Mouse (Mus musculus) layer of hippocampus, postnatal 10 days (tissue): ENCODE measurements around the gene Lhfpl5. TPM values are rescaled to one million over a fixed set of nuclear protein-coding genes. Genes with fewer than 3 reads are reported as not detected.

ENCODE experiments used
- DNase-seq, 2 experiments: peaks; one replicate each; pipeline ENCODE4 v3.0.0; 2021; ENCODE audit warnings: low spot score in 2 of 2
- microRNA-seq, 2 experiments: library from miRNA; unstranded; fragments of <30 nt; microRNA quantifications; one replicate each; pipeline ENCODE4 v1.2.0; 2021
- total RNA-seq, 2 experiments: library from RNA; stranded (reverse); gene quantifications; 2 replicates each; pipeline ENCODE4 v1.2.3; 2021

The Lhfpl5 gene
- total RNA-seq, 2 experiments from 2014 or later, result 6.0 to 6.1 TPM

DNA sequence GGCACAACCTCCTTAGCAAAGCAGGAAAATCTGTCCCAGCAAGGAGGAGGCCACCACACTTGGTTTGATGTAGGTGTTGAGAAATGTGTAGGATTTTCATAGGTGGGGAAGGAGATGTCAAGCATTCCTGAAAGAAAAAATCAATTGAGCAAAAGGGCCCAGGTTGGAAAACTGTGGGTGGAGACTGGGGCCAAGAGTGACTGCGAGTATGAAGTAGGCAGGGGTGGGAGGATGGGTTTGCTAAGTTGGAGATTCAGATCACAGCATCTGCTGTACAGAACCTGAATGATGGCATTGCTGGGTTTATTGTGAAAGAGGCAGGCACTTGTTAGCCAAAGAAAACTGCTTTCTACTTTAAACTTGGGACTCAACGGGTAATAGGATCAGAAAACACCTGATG is 49.4 kb downstream of the Lhfpl5 start:
- DNase-seq, result no peak

DNA sequence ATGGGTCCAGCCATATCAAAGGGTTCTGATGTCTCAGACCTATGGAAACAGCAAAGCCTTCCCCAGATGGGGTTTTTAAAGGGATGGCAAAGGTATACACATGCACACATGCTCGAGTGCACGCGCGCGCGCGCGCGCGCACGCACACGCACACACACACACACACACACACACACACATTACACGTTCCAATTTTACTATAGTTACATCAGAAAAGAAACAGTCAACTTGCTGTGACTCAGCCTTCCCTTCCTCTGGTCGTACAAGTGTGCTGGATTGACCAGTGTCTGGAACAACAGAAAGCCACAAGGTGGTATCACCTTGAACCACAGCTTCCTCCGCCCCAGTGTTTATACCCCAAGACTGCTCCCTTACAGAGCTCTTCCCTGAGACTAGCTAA is 49.9 kb downstream of the Lhfpl5 start:
- DNase-seq, result no peak

DNA sequence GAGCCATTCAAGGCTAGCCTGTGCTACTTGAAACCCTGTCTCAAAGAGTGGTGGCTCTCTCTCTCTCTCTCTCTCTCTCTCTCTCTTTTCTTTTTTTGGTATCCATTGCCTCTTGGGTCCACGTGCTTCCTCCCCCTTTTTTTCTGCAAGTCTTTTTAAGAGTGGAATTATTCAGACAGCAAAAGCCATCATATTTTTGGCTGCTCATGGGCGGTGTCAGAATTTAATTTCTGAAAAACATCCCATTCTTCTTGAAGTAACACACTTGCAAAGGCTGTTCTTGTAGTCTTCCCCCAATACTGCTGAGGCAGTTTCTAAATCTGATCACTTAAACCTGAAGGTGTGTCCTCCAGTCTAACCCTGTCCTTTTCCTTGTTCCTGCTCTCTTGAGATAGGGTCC is 51.5 kb downstream of the Lhfpl5 start:
- DNase-seq, result no peak

DNA sequence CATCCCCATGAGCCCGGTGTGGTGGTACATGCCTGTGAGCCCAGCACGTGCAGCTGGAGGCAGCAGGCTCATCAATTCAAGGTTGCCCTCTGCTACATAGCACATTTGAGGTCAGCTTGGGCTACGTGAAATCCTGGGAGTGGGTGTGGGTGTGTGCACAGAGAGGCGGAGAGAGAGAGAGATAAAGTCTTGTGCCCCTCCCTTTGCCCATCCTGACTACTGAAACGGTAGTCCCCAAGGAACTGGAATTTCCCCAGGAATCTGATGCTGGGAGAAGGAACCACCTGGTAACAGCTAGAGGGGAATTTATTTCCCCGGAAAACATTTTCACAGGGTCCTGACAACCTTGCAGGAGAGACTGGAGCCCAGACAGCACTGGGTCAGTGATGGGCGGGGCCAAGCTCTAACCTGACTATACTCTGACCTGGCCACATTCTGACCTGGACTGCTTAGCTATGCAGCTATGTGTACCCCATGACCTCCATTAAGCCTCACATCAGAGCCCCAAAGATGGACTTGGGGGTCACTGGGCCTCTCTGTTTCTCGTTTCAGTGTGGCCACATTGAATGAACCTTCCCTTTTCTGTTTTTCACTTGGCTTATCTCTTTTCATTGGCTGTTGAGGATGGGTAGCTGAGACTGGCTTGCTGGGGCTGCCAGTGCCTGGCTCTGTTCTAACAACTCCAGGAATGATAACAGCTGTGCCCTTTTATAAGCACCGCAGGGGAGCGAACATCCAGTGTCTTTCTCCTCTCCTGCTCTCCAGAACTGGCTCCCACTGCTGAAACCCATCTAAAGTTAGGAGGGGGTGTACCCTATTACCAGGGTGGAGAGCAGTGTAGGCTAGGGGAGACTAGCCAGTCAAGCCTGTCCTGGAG is 53.0 kb downstream of the Lhfpl5 start:
- no peak for DNase-seq

DNA sequence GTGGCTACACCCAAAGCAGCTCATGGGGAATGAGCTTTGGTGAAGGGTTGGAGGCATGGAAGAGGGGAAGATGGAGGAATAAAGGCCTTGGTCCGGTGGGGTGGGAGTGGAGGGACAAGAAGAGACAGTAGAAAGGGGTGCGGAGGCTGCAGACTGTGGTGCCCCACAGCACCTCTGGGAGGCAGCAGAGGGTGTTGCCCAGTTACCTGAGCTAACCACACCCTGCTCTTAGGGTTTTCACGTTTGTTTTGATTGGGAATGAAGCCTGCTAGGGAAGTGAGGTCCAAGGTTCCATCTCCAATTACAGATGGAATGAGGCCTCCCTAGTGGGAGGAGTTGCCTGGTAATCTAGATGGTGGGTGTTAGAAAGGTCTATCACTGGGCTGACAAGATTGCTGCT is 53.7 kb downstream of the Lhfpl5 start:
- DNase-seq, result no peak

Small RNAs within 50 kb of the gene (microRNA-seq; reads per million reads assigned to microRNA genes)
- gene Gm25195 (0 reads per million in 2 experiments), gene Mir6969 (0 reads per million in 2 experiments)

Other genes starting within 250 kb of the Lhfpl5 start
- 100 to 1,000 TPM; 503 to 535 TPM for gene Rpl10a, start 247.2 kb upstream of the Lhfpl5 start, total RNA-seq
- 1 to 10 TPM; 5.6 to 6.1 TPM for gene Tead3, start 224.8 kb upstream of the Lhfpl5 start, total RNA-seq
- under 1 TPM in 1 of 2 experiments, not detected in 1; 0.41 TPM for gene Tulp1, start 210.4 kb upstream of the Lhfpl5 start, total RNA-seq
- gene Fkbp5, start 58.1 kb upstream of the Lhfpl5 start, total RNA-seq, result 10 to 100 TPM; 42.8 to 45.6 TPM
- not detected for gene Armc12, start 44.8 kb upstream of the Lhfpl5 start, total RNA-seq
- not detected for gene Clpsl2, start 26.2 kb upstream of the Lhfpl5 start, total RNA-seq
- gene Clps, start 14.9 kb upstream of the Lhfpl5 start, total RNA-seq, result not detected
- gene Srpk1, start 47.1 kb downstream of the Lhfpl5 start, total RNA-seq, result 100 to 1,000 TPM; 103 to 105 TPM
- 1 to 10 TPM; 7.4 to 9.0 TPM for gene Slc26a8, start 114.6 kb downstream of the Lhfpl5 start, total RNA-seq
- gene Mapk14, start 115.7 kb downstream of the Lhfpl5 start, total RNA-seq, result 10 to 100 TPM; 55.4 to 60.4 TPM
- gene AC170998.1, start 150.4 kb downstream of the Lhfpl5 start, total RNA-seq, result 1 to 10 TPM; 1.9 to 2.4 TPM
- 1 to 10 TPM in 1 of 2 experiments, under 1 TPM in 1; 0.96 to 2.2 TPM for gene Mapk13, start 193.7 kb downstream of the Lhfpl5 start, total RNA-seq
- gene Brpf3, start 225.4 kb downstream of the Lhfpl5 start, total RNA-seq, result 10 to 100 TPM; 37.2 to 37.7 TPM